Mouse (Mus musculus) kidney, embryonic 14.5 days (tissue): ENCODE data around the gene Cdk15. TPM values are rescaled to one million over a fixed set of nuclear protein-coding genes. Genes with fewer than 3 reads are reported as not detected.
A peak's percentile ranks its signal among the peaks of the same experiment; 100 is the strongest.

Experiments used
- ATAC-seq: fragments of 200-750 bp; cut with Nextera tagmentation; 2 replicates; pipeline ENCODE4 v1.8.0; 2017; ENCODE audit warnings: moderate number of reproducible peaks, mild to moderate bottlenecking, moderate TSS enrichment, moderate library complexity; ENCODE audit not compliant: low FRiP score, low TSS enrichment
- H3K27ac ChIP-seq: fragments of 300-500 bp; sonication (generic); 2 replicates; pipeline ENCODE4 v1.5.1; 2014; ENCODE audit warnings: low read depth, mild to moderate bottlenecking, low read length, moderate library complexity, mixed read lengths
- H3K27me3 ChIP-seq: fragments of 300-500 bp; sonication (generic); 2 replicates; pipeline ENCODE4 v1.6.1; 2014; ENCODE audit warnings: mild to moderate bottlenecking, low read length; ENCODE audit not compliant: control insufficient read depth, insufficient read depth
- H3K36me3 ChIP-seq: fragments of 300-500 bp; sonication (generic); 2 replicates; pipeline ENCODE4 v1.6.1; 2014; ENCODE audit warnings: low read length, mixed read lengths; ENCODE audit not compliant: control insufficient read depth, insufficient read depth
- H3K4me1 ChIP-seq: fragments of 300-500 bp; sonication (generic); 2 replicates; pipeline ENCODE4 v1.6.1; 2014; ENCODE audit warnings: low read length, mixed read lengths; ENCODE audit not compliant: control insufficient read depth, insufficient read depth
- H3K4me2 ChIP-seq: fragments of 300-500 bp; sonication (generic); replicated peaks from 2 replicates; pipeline ENCODE4 v1.6.1; 2014; ENCODE audit warnings: low read depth, mild to moderate bottlenecking, low read length
- H3K4me3 ChIP-seq: fragments of 300-500 bp; sonication (generic); 2 replicates; pipeline ENCODE4 v1.5.1; 2014; ENCODE audit warnings: mild to moderate bottlenecking, low read length
- H3K9ac ChIP-seq: fragments of 300-500 bp; sonication (generic); 2 replicates; pipeline ENCODE4 v1.6.1; 2014; ENCODE audit warnings: low read depth, mild to moderate bottlenecking, low read length, moderate library complexity
- H3K9me3 ChIP-seq: fragments of 300-500 bp; sonication (generic); 2 replicates; pipeline ENCODE4 v1.6.1; 2016; ENCODE audit warnings: low read length; ENCODE audit not compliant: control insufficient read depth
- WGBS: fragments of 180-500 bp; shearing (Covaris S2); extraction: QIAGEN DNeasy Blood & Tissue Kit; methylation state at CpG from one replicate; pipeline ENCODE4 v1.1.7; 2014; 5-methylcytosine and 5-hydroxymethylcytosine counted together
- polyA plus RNA-seq: library from polyadenylated mRNA; unstranded; fragments of >200 nt; fragmentation: Nextera tagmentation; extraction: Ambion mirVana; gene quantifications from 2 replicates; pipeline ENCODE4 v1.2.1, GENCODE M21; 2014

The Cdk15 gene
- polyA plus RNA-seq, 1 experiment from 2014 or later, result 0.53 TPM

DNA sequence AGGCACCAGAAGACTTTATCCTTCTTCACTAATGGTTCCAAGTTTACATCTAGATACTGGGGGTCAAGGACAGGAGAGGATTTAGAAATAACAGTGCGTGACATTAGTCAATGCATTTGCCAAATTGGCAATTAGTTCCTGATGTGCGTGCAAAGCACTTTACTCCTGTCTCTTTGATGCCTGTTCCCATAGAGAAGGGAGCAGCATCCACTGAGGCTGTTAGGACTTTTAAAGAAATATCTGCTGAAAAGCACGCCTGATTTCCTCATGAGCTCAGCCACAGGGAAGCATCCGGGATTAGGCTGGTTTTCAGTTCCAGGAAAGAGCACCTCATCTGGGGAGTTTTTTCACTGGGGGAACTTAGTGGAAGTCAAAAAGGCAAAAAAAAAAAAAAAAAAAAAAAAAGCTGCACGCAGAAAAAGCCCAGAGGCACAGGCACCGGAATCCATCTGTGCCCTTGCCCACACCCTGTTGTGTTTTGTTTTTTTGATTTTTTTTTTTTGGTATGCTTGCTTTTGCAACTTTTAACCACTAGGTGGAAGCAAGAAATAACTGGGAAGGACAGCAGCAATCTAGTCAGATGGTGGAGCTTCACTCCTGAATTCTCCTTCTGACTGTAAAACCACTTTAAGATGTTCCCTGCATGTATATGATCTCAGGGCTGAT lies 59.8 kb downstream of the Cdk15 start:
- Histone ChIP-seq H3K4me1 (peaks cover 32% of the 10 kb centered on the region), H3K9ac (no peak overlapping the region), H3K27me3 (no peaks in the 10 kb centered on the region), H3K9me3 (no peaks in the 10 kb centered on the region), H3K4me3 (no peak overlapping the region), H3K27ac (peak overlapping the region; percentile 56; the same call in 1 of the 2 replicates), H3K4me2 (no peak overlapping the region), H3K36me3 (no peaks in the 10 kb centered on the region)
- 16% methylated on average over 6 of the region's 6 CpGs for WGBS
- no peak for ATAC-seq

GRCm38 (mm10) chr1:59317397-59317796 lies 60.7 kb downstream of the Cdk15 start:
- Histone ChIP-seq H3K9me3 (no peaks in the 10 kb centered on the region), H3K36me3 (no peaks in the 10 kb centered on the region), H3K9ac (no peak overlapping the region), H3K27ac (no peak overlapping the region), H3K4me2 (no peak overlapping the region), H3K27me3 (no peaks in the 10 kb centered on the region), H3K4me3 (no peak overlapping the region), H3K4me1 (peaks cover 41% of the 10 kb centered on the region)
- 82% methylated on average over 1 of the region's 1 CpGs for WGBS
- ATAC-seq, result no peak

DNA sequence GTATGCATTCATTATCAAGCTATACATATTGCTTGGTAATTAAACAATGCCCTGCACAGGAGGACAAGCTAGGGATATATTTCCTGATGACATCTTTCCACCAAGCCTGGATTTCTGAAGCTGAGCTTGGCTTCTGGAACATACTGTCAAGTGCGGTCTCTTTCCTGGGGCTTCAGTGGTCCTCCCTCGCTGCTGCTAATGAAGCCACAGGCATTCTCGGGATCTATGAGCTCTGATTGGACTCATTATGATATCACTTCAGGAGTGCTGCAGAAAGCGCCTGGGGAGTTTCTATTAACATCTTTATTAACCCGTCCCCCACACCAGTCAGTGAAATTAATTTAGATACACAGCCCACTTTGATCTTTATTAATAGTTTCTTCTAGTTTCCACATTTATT lies 62.2 kb downstream of the Cdk15 start:
- no peak overlapping the region for H3K4me2 ChIP-seq
- no peaks in the 10 kb centered on the region for H3K36me3 ChIP-seq
- no peak overlapping the region for H3K4me3 ChIP-seq
- H3K9ac ChIP-seq, result no peak overlapping the region
- peaks cover 43% of the 10 kb centered on the region for H3K4me1 ChIP-seq
- 59% methylated on average over 5 of the region's 5 CpGs for WGBS
- no peaks in the 10 kb centered on the region for H3K9me3 ChIP-seq
- H3K27me3 ChIP-seq, result no peaks in the 10 kb centered on the region
- ATAC-seq, result no peak
- H3K27ac ChIP-seq, result no peak overlapping the region

DNA sequence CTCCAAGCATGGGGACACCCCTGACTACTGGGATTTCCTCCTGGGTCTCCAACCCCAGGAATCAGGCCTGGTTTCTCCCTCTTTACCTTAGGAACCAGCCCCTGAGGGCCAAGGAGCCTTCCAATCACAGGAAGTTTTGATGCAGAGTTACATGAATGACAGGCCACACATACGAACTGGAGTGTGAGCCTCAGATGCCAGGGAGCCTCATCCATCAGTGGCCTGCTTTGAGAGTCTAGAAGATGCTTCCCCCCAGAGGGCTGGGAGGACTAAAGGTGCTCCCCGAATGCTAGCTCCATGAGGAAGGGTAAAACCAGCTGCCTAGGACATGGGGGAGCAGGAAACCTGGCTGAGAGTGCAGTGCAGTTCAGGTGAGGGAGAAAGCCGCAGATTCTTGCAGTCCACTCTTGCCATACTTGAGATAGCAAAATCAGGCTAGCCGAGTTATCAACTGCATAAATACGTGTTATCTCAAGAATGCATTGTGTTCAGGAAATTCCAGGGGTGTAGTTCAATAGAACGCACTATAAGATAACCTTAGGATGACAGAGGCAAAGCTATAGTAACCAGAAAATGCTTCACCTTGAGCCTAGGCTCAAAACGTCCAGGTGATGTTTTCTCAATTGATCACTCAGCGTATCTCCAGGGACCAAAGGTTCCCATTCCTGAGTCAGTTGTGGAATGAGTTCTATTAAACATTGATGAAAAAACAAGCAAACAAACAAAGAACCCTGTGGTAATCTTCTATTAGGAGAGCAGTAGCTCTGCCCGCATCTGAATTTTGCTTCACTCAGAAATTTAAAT lies 64.6 kb downstream of the Cdk15 start:
- WGBS, result 56% methylated on average over 9 of the region's 9 CpGs
- Histone ChIP-seq H3K4me3 (no peak overlapping the region), H3K36me3 (no peaks in the 10 kb centered on the region), H3K9me3 (no peaks in the 10 kb centered on the region), H3K27ac (peak overlapping the region; percentile 88; the same call in 1 of the 2 replicates), H3K27me3 (no peaks in the 10 kb centered on the region), H3K4me1 (peaks cover 28% of the 10 kb centered on the region), H3K4me2 (no peak overlapping the region), H3K9ac (no peak overlapping the region)
- no peak for ATAC-seq

DNA sequence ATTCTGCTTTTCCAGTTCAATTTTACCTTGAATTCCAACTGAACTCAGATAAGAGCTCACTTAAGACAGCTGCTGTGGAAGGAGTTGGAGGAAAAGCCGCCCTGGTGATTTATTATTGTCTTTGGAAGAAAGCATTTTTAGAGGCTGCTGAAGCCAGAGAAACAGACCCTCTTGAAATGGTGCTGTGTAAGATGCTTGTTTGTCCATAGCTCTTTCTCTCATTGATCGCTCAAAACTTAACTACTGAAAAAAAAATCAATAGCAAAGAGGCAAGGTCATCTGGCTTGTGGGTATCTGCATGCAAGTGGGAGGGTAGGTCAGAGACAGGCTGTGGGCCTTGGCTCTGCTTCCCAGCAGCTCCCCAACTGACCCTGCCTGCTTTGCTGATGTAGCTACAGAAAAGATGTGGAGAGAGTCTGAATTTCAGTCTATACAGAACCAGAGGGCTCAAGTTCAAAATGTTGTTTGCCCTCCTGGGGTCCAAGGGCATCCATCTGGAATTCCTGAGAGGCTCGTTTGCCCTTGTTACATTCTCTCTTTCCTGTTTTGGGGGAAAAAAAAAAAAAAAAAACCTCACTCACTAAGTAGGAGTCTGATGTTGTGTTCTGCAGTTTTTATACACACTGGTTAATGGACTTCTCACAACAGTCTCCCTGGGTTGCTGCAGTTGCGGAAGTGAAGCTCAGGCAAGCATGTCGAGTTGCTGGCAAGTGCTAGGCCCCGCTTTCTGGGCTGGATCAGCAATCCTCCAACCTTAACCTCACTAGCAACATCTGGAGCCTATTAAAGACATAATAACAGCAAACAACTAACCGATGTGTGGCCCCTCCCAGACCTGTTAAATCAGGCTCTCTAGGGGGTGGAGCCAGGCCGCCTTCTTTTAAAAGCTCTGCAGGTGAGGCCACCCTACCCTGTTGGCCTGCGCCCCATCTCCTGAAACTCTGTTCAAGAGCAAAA lies 65.5 kb downstream of the Cdk15 start:
- ATAC-seq, result peak; percentile 63
- 26% methylated on average over 9 of the region's 9 CpGs for WGBS
- 0 out of 2 replicates have a peak overlapping the region, but pooled peaks have one; percentile 5 for H3K9ac ChIP-seq

GRCm38 (mm10) chr1:59326854-59327395 lies 70.2 kb downstream of the Cdk15 start:
- Histone ChIP-seq H3K9ac (no peak overlapping the region), H3K4me1 (peaks cover 40% of the 10 kb centered on the region), H3K36me3 (no peaks in the 10 kb centered on the region), H3K4me2 (no peak overlapping the region), H3K27me3 (no peaks in the 10 kb centered on the region), H3K9me3 (no peaks in the 10 kb centered on the region), H3K27ac (peak overlapping the region; percentile 56; the same call in 1 of the 2 replicates), H3K4me3 (no peak overlapping the region)
- 17% methylated on average over 10 of the region's 10 CpGs for WGBS
- ATAC-seq, result peak; percentile 73

More for the DNA sequence above, 65.5 kb downstream of the Cdk15 start:
- Histone ChIP-seq H3K27me3 (no peaks in the 10 kb centered on the region), H3K4me3 (no peak overlapping the region), H3K36me3 (no peaks in the 10 kb centered on the region), H3K9me3 (no peaks in the 10 kb centered on the region), H3K4me1 (peaks cover 35% of the 10 kb centered on the region), H3K4me2 (no peak overlapping the region), H3K27ac (peak overlapping the region; percentile 88)

GRCm38 (mm10) chr1:59332737-59333385 lies 76.2 kb downstream of the Cdk15 start:
- H3K27me3 ChIP-seq, result no peaks in the 10 kb centered on the region
- ATAC-seq, result no peak
- WGBS, result 42% methylated on average over 13 of the region's 13 CpGs
- no peaks in the 10 kb centered on the region for H3K36me3 ChIP-seq
- no peak overlapping the region for H3K9ac ChIP-seq
- no peak overlapping the region for H3K4me2 ChIP-seq
- no peaks in the 10 kb centered on the region for H3K9me3 ChIP-seq
- no peak overlapping the region for H3K4me3 ChIP-seq
- H3K4me1 ChIP-seq, result peaks cover 44% of the 10 kb centered on the region
- peak overlapping the region; percentile 77 for H3K27ac ChIP-seq

- H3K36me3 ChIP-seq, result no peaks in the 10 kb centered on the region
- no peak overlapping the region for H3K4me3 ChIP-seq
- H3K9ac ChIP-seq, result no peak overlapping the region
- no peak for ATAC-seq
- peaks cover 39% of the 10 kb centered on the region for H3K4me1 ChIP-seq
- 45% methylated on average over 5 of the region's 5 CpGs for WGBS
- H3K27ac ChIP-seq, result peak overlapping the region; percentile 77
- H3K9me3 ChIP-seq, result no peaks in the 10 kb centered on the region
- H3K27me3 ChIP-seq, result no peaks in the 10 kb centered on the region
- H3K4me2 ChIP-seq, result no peak overlapping the region
Observed at GRCm38 (mm10) chr1:59333386-59333759, 76.7 kb downstream of the Cdk15 start.
